Mouse (Mus musculus) limb, embryonic 11.5 days (tissue): ENCODE measurements around the gene Scd1. TPM values are rescaled to one million over a fixed set of nuclear protein-coding genes. Genes with fewer than 3 reads are reported as not detected.

Source experiments
- ATAC-seq: fragments of 200-750 bp; cut with Nextera tagmentation; 2 replicates; pipeline ENCODE4 v1.8.0; 2017; ENCODE audit warnings: low read depth; ENCODE audit not compliant: insufficient number of reproducible peaks, low FRiP score, low TSS enrichment
- DNase-seq: peaks from one replicate; pipeline ENCODE4 v3.0.0-alpha.2; 2015; ENCODE audit warnings: low spot score
- H3K27ac ChIP-seq: fragments of 300-500 bp; sonication (generic); replicated peaks from 2 replicates; pipeline ENCODE4 v1.5.1; 2014; ENCODE audit warnings: low read depth, mild to moderate bottlenecking, low read length
- H3K27me3 ChIP-seq: fragments of 300-500 bp; sonication (generic); 2 replicates; pipeline ENCODE4 v1.6.1; 2014; ENCODE audit warnings: mild to moderate bottlenecking, low read length, mixed read lengths; ENCODE audit not compliant: control insufficient read depth, insufficient read depth
- H3K36me3 ChIP-seq: fragments of 300-500 bp; sonication (generic); 2 replicates; pipeline ENCODE4 v1.6.1; 2014; ENCODE audit warnings: mild to moderate bottlenecking, low read length, moderate library complexity, mixed read lengths; ENCODE audit not compliant: control insufficient read depth, insufficient read depth
- H3K4me1 ChIP-seq: fragments of 300-500 bp; sonication (generic); 2 replicates; pipeline ENCODE4 v1.6.1; 2014; ENCODE audit warnings: low read length, mixed read lengths; ENCODE audit not compliant: control insufficient read depth, insufficient read depth
- H3K4me2 ChIP-seq: fragments of 300-500 bp; sonication (generic); 2 replicates; pipeline ENCODE4 v1.6.1; 2014; ENCODE audit warnings: low read depth, mild to moderate bottlenecking, moderate library complexity; ENCODE audit not compliant: severe bottlenecking
- H3K4me3 ChIP-seq: fragments of 300-500 bp; sonication (generic); 2 replicates; pipeline ENCODE4 v1.5.1; 2014; ENCODE audit warnings: low read depth, low read length
- H3K9ac ChIP-seq: fragments of 300-500 bp; sonication (generic); 2 replicates; pipeline ENCODE4 v1.6.1; 2014; ENCODE audit warnings: mild to moderate bottlenecking, low read length
- H3K9me3 ChIP-seq: fragments of 300-500 bp; sonication (generic); 2 replicates; pipeline ENCODE4 v1.6.1; 2016; ENCODE audit warnings: low read length; ENCODE audit not compliant: control insufficient read depth
- WGBS: fragments of 180-500 bp; shearing (Covaris S2); extraction: QIAGEN DNeasy Blood & Tissue Kit; methylation state at CpG from one replicate; pipeline ENCODE4 v1.1.7; 2014; 5-methylcytosine and 5-hydroxymethylcytosine counted together
- polyA plus RNA-seq: library from polyadenylated mRNA; unstranded; fragments of >200 nt; fragmentation: Nextera tagmentation; extraction: Ambion mirVana; gene quantifications from 2 replicates; pipeline ENCODE4 v1.2.1, GENCODE M21; 2014

Scd1 gene
- polyA plus RNA-seq, 1 experiment from 2014 or later: 16.7 TPM

GRCm38 (mm10) chr19:44393962-44394422 lies 13.7 kb downstream of the Scd1 start:
- Histone ChIP-seq H3K9me3 (no peaks in the 10 kb centered on the region), H3K9ac (no peak overlapping the region), H3K27ac (no peak overlapping the region), H3K4me2 (no peak overlapping the region), H3K36me3 (peaks cover 3% of the 10 kb centered on the region; the same call in 1 of the 2 replicates), H3K4me1 (peaks cover 1% of the 10 kb centered on the region; the same call in 1 of the 2 replicates), H3K4me3 (no peak overlapping the region), H3K27me3 (no peaks in the 10 kb centered on the region)
- no peak for ATAC-seq
- DNase-seq: no peak
- WGBS: 79% methylated on average over 5 of the region's 5 CpGs

- Histone ChIP-seq H3K27ac (no peak overlapping the region), H3K36me3 (0 out of 2 replicates have a peak, but pooled peaks cover 2% of the 10 kb centered on the region), H3K4me1 (peaks cover 5% of the 10 kb centered on the region; the same call in 1 of the 2 replicates), H3K4me2 (no peak overlapping the region), H3K9ac (no peak overlapping the region), H3K4me3 (no peak overlapping the region), H3K27me3 (no peaks in the 10 kb centered on the region), H3K9me3 (no peaks in the 10 kb centered on the region)
- ATAC-seq (no peak), DNase-seq (no peak)
- WGBS: 84% methylated on average over 5 of the region's 5 CpGs
Observed at GRCm38 (mm10) chr19:44392339-44393009, 15.2 kb downstream of the Scd1 start.

- H3K9ac ChIP-seq: no peak overlapping the region
- no peak overlapping the region for H3K4me2 ChIP-seq
- DNase-seq: no peak
- no peak overlapping the region for H3K4me3 ChIP-seq
- H3K27me3 ChIP-seq: no peaks in the 10 kb centered on the region
- no peaks in the 10 kb centered on the region for H3K9me3 ChIP-seq
- no peak overlapping the region for H3K27ac ChIP-seq
- no peaks in the 10 kb centered on the region for H3K36me3 ChIP-seq
- 92% methylated on average over 4 of the region's 4 CpGs for WGBS
- H3K4me1 ChIP-seq: peaks cover 5% of the 10 kb centered on the region; the same call in 1 of the 2 replicates
- no peak for ATAC-seq
Observed at GRCm38 (mm10) chr19:44391856-44392255, 15.8 kb downstream of the Scd1 start.

- Histone ChIP-seq H3K4me3 (no peak overlapping the region), H3K4me2 (no peak overlapping the region), H3K36me3 (no peaks in the 10 kb centered on the region), H3K9ac (no peak overlapping the region; the same call in 1 of the 2 replicates), H3K4me1 (peaks cover 5% of the 10 kb centered on the region; the same call in 1 of the 2 replicates), H3K27ac (no peak overlapping the region), H3K9me3 (no peaks in the 10 kb centered on the region), H3K27me3 (no peaks in the 10 kb centered on the region)
- DNase-seq: no peak
- ATAC-seq: no peak
- 8% methylated on average over 1 of the region's 1 CpGs for WGBS
Observed at GRCm38 (mm10) chr19:44389507-44389906, 18.2 kb downstream of the Scd1 start.

- no peaks in the 10 kb centered on the region for H3K36me3 ChIP-seq
- H3K9me3 ChIP-seq: no peaks in the 10 kb centered on the region
- peak overlapping the region; percentile 75 for H3K27ac ChIP-seq
- H3K4me3 ChIP-seq: peak overlapping the region; percentile 50
- H3K4me1 ChIP-seq: peaks cover 5% of the 10 kb centered on the region; the same call in 1 of the 2 replicates
- peak overlapping the region; percentile 61 for H3K4me2 ChIP-seq
- ATAC-seq (peak; percentile 97), DNase-seq (peak; percentile 96)
- 6% methylated on average over 41 of the region's 41 CpGs for WGBS
- H3K9ac ChIP-seq: peak overlapping the region; percentile 51
- no peaks in the 10 kb centered on the region for H3K27me3 ChIP-seq
Observed at GRCm38 (mm10) chr19:44388475-44389428, 18.9 kb downstream of the Scd1 start.

- peak overlapping the region; percentile 51 for H3K9ac ChIP-seq
- DNase-seq (peak; percentile 27), ATAC-seq (peak; percentile 39; the same call in 1 of the 2 replicates)
- H3K4me3 ChIP-seq: peak overlapping the region; percentile 50
- H3K27ac ChIP-seq: peak overlapping the region; percentile 75
- peak overlapping the region; percentile 61 for H3K4me2 ChIP-seq
- H3K36me3 ChIP-seq: no peaks in the 10 kb centered on the region
- no peaks in the 10 kb centered on the region for H3K9me3 ChIP-seq
- 32% methylated on average over 19 of the region's 19 CpGs for WGBS
- peaks cover 5% of the 10 kb centered on the region; the same call in 1 of the 2 replicates for H3K4me1 ChIP-seq
- H3K27me3 ChIP-seq: no peaks in the 10 kb centered on the region
Observed at GRCm38 (mm10) chr19:44387746-44388474, 19.8 kb downstream of the Scd1 start.

- no peak overlapping the region for H3K27ac ChIP-seq
- ATAC-seq: no peak
- 89% methylated on average over 4 of the region's 4 CpGs for WGBS
- no peak overlapping the region for H3K4me3 ChIP-seq
- no peaks in the 10 kb centered on the region for H3K9me3 ChIP-seq
- H3K4me1 ChIP-seq: peaks cover 5% of the 10 kb centered on the region; the same call in 1 of the 2 replicates
- H3K4me2 ChIP-seq: no peak overlapping the region
- no peaks in the 10 kb centered on the region for H3K36me3 ChIP-seq
- no peaks in the 10 kb centered on the region for H3K27me3 ChIP-seq
- no peak overlapping the region for H3K9ac ChIP-seq
- DNase-seq: no peak
Observed at GRCm38 (mm10) chr19:44387089-44387671, 20.5 kb downstream of the Scd1 start.
